Mouse (Mus musculus) mouse embryonic stem cell (cell line): Measurements from ENCODE around the gene Eif5.
"Not testable (repeated sequence)": the region's sequence is repeated elsewhere in the genome, so short reads cannot be mapped to it uniquely, and the experiment has no call there.

Experiments
- in situ Hi-C, 2 experiments: fragments of 300-500 bp; cut with MboI; formaldehyde crosslinking; loops; 1 replicate in 1 of 2; 3 replicates in 1 of 2; pipeline ENCODE4 v1.14.3; 2019 to 2020; ENCODE audit warnings: low sequenced_read_pairs in 2 of 2, low pct_unique_long_range_greater_than_20kb in 1 of 2, mixed read lengths in 1 of 2; ENCODE audit not compliant: unreplicated experiment in 1 of 2

The Eif5 gene

DNA sequence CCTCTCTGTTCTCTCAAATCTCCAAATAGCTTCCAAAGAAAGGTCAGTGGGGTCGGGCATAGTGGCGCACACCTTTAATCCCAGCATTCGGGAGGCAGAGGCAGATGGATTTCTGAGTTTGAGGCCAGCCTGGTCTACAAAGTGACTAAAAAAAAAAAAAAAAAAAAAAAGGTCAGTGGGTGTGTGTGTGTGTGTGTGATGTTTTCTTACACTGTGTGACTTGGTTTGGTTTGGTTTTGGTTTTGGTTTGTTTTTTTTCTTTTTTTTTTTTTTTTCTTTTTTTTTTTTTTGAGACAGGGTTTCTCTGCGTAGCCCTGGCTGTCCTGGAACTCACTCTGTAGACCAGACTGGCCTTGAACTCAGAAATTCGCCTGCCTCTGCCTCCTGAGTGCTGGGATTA is 18.1 kb downstream of the Eif5 start:
- in situ Hi-C loops = not testable (repeated sequence)

DNA sequence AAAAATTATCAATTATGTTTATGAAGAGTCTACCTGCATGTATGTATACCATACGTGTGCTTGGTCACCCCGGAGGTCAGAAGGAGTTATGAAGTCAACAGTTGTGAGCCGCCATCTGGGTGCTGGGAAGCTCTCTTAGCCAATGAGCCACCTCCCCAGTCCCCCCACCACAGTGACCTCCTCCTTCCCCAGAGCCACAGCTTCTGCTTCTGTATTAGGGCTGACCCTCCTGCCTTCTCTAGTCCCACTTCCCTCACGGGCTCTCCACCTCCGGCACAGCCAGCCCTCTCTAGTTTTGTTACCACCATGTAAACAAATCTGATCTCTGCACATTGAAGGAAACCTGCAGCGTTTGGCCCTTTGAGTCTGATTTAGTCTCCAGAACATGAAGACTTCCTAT is 19.7 kb downstream of the Eif5 start:
- in situ Hi-C loops = no loop called here

DNA sequence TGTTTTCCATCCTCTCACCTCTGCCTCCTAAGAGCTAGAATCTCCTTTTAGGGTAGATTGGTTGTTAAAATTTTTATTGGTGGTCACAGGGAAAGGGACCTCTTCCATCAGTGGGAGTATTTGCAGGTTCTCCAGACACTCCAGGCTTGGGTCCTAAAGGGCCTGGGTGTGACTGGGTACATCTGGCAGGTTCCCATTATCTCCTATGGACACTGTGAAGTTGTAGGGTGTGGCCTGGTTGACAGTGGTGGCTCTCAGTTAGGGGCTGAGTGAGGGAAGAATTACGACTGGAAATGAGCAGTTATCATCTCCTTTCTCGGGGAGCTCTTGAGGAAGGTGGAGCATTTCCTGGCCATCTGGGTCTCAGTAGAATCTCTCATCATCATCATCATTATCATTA is 20.8 kb downstream of the Eif5 start:
- in situ Hi-C loops = no loop called here

DNA sequence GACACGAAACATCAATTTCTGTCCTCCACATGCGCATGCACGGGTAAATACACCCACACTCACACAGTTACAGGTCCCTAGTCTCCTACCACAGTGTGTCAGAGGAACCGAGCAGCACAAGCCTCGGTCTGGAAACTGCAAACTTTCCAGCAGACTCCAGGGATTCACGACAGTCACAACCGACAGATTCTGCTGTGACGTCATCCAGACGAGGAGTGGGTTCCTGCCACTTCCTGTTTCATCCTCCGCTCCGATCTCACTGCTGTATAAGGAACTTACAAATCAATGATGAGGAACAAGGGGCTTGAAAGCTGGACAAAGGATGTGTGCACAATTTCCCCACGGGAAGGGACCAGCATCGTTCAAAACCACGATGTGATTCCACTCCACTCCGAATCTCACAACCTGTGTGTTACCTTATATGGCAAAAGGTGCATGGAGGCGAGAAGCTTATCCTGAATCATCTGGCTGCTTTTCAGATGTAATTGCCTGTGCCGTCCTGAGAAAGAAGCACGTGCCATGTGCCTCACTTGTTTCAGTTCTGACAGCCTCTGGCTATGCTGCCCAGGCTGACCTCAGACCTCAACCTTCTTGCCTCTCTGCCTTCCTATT is 21.9 kb downstream of the Eif5 start:
- in situ Hi-C loops = no loop called here

DNA sequence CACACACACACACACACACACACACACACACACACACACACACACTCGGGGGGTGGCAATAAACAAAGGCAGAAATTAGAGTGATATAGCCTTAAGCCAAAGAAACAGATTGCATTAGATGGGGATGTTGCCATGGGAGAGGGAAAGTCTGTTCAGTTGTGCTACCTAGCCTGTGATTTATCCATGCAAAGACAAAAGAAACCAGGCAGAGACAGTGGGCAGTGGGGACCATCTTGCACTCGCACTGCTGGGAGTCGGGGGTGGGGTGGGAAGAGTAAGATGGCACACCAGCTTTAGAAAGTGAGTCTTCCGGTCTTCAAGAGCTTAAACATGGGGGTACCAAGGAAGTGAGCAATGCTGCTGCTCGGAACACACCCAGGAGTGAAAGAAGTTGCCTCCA is 22.5 kb downstream of the Eif5 start:
- in situ Hi-C loops = no loop called here

DNA sequence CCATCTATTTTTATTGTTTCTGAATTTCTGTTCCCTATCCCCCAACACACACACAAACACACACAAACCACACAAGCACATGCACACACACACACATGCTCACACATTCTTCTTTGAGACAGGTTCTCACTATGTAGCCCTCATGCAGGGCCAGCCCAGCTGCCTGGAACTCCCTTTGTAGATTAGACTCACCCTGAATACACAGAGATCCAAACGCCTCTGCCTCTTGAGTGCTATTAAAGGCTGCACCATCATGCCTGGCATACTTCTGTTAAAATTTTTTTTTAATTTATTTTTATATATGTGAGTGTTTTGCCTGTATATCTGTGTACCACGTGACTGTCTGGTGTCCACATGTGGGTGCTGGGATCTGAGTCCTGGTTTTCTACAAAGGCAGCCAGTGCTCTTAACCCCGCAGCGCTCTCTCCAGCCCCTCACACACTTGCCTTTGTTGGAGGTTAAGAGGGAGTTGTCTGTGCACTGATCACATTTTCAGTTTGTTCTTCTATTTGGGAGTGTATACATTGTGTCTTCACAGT is 24.5 kb downstream of the Eif5 start:
- in situ Hi-C loops = no loop called here

DNA sequence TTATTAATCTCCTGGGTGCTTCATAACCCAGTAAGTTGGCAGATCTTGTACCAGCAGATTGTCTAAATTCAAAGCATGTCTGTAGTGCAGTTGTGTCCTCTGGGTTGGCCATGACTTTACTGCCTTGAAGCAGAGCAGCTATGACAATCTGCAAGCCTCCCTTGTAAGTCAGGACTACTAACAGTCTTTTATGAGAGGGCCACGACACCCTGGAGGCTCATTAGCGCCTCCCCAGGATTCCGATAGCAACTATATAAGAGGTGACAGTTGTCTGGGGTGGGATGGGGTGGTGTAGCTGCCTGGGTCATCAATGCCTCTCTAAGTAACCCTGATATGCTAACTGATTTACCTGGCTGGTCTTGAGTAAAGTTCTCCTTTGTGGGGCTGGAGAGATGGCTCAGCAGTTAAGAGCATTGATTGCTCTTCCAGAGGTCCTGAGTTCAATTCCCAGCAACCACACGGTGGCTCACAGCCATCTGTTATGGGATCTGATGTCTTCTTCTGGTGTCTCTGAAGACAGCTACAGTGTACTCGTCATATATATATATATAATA is 25.3 kb downstream of the Eif5 start:
- in situ Hi-C loops = no loop called here

DNA sequence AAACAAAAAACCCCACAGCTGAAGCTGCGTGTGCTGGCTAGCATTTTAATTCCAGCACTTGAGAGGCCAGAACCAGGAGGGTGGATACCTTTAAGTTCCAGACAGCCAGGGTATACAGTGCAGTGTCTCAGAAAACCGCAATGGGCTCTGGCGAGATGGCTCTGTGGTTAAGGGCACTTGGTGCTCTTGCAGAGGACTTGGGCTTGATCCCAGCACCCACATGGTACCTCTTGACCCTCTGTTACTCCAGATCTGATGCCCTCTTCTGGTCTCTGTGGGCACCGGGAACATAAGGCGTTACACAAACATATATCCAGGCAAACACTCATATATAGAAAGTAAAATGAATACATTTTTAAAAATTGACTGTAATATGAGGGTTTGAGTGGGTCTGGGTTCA is 27.5 kb downstream of the Eif5 start:
- in situ Hi-C loops = no loop called here

DNA sequence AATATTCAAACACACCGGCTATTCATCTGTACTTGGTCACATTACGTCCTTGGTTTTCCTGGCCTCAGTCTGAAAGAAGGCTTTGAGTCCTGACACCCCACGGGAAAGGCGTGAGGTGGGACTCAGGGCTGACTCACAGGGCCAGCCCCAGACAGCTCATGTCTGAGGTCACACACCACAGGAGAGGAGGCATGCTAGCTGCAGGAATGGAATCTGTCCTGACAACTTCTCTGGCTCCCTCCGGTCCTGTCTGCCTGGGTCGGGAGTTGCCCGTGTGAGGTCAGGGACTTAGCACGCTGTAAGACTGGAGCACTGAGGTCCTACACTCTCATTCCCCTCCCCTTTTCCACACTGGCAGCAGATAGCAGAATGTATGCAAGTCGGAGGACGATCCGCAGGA is 31.0 kb downstream of the Eif5 start:
- in situ Hi-C loops = no loop called here

DNA sequence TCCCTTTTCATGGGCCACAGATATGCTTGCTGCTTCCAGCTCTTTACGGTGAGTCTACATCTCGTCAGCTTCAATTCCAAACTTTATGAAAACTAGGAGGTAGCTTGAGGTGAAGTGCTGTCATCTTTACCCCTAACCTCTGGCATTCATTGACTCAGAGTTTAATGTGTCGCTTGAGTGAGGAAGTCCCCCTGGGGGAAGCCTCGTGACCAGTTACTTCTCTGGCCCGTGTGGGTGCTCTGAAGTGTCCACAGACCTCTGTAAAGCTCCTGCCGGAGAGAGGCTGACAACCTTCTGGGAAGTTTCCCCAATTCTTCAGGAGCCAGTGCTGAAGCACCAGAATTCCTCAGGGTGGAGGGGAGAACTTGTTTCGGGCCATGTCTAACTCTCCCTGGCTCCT is 34.6 kb downstream of the Eif5 start:
- in situ Hi-C loops = no loop called here

DNA sequence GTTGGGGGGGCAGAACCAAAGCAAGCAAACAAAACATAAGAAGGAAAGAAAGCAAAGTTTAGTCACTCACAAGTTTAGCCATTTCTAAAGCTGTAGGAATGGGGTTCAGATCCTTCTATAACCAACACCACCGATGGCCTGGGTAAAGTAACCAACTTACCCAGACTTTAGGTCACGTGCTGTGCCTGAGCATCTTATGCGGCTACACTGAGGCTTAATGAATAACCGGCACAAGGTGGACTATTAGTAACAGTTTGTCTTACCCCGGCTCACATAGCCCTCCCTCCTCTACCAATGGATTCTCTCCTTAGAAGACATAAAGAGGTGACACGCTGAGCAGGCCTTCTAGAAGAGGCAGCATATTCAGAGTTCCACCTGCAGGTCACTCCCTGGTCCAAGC is 35.5 kb downstream of the Eif5 start:
- in situ Hi-C loops = no loop called here

DNA sequence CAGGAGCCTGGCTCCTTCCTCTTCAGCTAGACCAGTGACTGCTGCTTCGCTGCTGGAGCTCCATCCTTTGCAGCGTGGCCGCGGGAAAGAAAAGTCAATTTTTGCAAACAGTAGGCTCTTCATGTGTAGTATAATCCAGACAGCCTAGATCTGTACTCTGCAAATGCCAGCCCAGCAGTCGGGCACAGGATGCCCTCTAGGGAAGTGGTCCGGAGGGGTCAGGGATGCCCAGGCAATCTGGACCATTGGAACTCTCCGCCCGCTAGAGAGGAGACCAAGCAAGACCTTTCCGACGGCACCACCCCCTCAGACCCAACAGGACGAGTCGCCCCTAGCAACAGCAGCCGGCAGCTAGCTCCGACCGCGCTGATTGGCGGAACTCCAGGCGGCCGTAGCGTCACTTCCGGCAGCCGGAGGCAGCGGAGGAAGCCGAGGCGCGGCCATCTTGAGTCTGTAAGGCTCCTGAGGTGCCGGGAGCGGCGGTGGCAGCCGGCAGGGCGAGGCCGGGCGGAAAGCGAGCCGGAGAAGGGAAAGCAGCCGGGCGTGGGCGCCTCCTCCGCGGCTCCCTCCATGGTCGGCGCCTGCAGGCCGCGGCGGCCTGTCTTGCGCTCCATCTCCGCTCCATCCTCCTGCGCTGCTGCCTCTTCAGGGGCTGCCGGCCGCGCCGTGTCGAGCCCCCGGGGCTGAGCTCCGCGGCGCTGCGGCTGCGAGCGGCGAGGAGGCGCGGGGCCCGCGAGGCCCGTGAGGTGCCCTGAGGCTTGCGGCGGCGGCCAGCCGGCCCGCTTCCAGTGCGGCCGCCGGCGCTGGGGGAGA is 36.5 kb downstream of the Eif5 start, which contains the start of gene Mark3:
Gene Mark3 (plus strand): TSS at position 450 of the 813 bp plus-strand sequence.
- in situ Hi-C loops = no loop called here

DNA sequence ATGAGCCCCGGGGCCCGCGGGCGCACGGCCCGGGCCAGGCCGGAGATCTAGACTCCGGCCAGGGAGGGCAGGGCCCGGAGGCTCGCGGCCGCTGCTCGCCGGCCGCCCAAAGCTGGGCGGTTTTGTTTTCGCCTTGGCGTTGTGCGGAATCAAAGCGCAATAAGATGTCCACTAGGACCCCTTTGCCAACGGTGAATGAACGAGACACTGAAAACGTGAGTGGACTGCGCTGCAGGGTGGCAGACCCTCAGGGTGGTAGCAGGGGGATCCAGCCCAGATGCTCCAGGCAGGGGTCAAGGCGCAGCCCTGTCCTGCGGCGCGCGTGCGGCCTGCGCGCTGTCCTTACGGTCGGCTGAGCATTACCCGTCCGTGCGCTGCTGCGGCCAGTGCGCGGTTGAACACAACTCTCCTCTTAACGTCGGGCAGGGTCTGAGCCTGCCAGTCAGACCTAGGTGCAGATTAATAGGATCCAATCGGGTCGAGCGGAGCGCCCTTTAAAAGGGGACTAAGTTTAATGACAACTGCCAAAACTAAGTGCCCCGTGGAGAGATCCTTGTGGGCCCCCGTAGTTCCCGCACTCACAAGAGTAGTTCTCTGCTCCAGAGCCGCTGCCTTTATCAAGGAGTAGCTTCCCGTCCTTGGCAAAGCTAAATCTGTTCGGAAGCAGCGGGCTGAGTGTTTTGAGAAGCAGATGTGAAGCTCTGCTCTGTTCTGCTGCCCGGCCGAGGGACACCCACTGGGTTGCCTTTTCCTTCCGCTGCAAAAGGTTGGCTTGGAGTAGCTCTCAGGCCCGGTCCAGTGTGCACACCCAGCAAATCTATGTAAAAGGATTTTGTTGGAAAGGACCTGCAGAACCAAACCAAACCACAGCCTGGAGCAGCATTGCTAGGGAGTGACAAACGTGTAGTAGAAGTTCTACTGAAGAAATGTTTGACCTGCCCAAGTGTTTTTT is 37.3 kb downstream of the Eif5 start:
- in situ Hi-C loops = no loop called here

DNA sequence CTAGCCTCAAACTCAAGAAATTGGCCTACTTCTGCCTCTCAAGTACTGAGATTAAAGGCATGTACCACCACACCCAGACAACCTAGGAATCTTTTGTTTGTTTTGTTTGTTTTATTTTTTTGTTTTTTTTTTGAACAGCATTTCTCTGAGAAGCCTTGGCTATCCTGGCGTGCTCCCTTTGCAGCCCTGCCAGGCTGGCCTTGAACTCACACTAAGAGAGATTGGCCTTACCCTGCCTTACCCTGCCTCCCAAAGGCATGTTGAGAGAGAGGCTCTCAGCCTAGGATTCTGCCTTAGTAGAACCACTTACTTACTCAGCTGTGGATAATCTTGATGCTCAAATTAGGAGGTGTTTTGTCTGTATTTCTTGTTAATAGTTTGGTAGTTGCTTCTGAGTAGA is 45.2 kb downstream of the Eif5 start:
- in situ Hi-C loops = no loop called here

DNA sequence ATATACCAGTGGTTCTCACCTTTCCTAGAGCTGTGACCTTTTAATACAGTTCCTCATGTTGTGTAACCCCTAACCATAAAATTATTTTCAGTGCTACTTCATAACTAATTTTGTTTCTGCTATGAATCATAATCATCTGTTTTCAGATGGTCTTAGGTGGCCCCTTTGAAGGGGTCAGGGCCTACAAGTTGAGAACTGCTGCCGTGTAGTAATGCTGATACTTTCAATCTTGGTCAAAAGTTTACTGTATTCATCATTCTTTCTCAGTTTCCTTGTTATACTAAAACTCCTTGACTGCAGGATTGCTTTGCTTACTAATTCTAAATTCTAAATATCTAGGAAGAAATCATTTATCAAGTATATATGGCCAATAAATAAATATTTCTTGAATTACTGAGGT is 46.6 kb downstream of the Eif5 start:
- in situ Hi-C loops = no loop called here

DNA sequence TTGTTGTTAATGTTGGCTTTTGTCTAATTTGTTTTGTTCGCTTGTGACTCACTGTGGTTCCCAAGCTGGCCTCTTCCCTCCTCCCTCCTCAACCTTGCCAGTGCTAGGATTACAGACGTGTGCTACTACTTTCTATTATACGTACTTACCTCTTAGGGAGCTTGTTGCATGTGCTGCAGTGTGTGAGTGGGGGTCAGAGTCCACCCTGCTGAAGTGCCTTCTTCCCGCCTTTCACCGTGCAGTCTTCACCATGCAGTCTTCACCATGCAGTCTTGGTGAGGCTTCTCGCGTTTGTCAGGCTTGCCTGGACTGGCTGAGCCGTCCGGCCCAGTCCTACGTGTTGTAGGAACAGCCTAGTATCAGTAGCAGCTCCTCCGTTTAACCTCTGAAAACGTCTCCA is 49.4 kb downstream of the Eif5 start:
- in situ Hi-C loops = no loop called here

DNA sequence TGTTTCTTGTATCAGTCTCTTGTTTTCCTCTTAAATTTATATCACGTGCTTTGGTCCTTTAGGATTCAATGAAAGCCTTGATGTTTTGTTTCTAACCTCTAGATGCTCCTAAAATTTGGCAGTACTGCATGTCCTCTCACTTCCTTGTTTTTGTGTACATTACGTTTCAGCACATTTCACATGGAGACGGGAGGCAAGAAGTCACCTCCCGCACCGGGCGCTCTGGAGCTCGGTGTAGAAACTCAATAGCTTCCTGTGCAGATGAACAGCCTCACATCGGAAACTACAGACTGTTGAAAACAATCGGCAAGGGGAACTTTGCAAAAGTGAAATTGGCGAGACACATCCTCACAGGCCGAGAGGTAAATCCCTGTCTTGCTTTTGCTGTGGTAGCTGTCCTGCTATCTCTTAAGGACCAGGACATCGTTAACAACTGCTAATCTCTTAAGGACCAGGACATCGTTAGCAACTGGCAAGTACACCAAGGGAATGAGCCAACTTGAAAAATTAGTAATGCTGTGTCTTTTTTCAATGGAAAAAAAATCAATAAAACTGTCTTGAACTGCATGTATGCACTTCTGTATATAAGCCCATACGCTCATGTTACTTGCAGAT is 54.7 kb downstream of the Eif5 start:
- in situ Hi-C loops = no loop called here

DNA sequence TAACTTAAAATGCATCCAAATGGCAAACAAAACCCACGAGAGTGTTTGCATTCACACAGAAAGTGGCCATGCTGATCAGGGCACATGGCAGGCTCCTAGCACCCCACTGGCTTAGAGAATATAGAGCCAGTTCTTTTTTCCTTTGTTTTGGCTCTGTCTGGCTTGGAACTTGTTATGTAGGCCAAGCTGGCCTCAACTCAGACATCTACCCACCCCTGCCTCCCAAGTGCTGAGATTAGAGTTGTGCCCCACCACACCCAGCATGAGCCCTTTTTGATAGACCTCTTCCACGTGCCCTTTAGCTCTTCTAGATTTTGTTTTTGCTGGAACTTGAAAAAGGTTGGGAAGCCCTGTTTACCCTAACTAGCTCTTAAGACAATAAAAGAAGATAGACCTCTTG is 56.0 kb downstream of the Eif5 start:
- in situ Hi-C loops = no loop called here
